Mouse (Mus musculus): ENCODE results near the gene Hist1h2ah.
A peak's percentile ranks its signal among the peaks of the same experiment; 100 is the strongest.
"Not testable (repeated sequence)": the region's sequence is repeated elsewhere in the genome, so short reads cannot be mapped to it uniquely, and the experiment has no call there.

DNA sequence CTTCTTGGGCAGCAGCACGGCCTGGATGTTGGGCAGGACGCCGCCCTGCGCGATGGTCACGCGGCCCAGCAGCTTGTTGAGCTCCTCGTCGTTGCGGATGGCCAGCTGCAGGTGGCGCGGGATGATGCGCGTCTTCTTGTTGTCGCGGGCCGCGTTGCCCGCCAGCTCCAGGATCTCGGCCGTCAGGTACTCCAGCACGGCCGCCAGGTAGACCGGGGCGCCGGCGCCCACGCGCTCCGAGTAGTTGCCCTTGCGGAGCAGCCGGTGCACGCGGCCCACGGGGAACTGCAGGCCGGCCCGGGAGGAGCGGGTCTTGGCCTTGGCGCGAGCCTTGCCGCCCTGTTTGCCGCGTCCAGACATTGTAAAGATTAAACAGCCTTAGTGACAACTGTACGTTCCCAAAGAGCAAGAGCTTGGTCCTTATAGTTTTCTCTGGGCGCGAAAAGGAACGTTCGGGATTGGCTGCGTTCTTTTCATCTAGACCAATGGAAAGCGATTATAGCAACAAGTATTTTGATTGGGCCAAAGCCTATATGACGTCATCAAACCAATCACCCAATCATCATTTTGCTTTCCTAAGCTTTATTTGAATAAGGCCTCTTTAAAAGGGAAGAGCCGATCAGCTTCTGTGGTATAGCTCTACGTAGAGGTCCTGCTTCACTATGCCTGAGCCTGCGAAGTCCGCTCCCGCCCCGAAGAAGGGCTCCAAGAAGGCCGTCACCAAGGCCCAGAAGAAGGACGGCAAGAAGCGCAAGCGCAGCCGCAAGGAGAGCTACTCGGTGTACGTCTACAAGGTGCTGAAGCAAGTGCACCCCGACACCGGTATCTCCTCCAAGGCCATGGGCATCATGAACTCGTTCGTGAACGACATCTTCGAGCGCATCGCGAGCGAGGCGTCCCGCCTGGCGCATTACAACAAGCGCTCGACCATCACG is 7.5 kb upstream of the Hist1h2ah start, which contains the start of the genes Hist1h2ag and Hist1h2bj:
- not testable (repeated sequence) for TF ChIP-seq USF1 (IDR thresholded peaks at IDR 0.05; ENCODE audit: low read depth); TCF12 (IDR thresholded peaks at IDR 0.05; ENCODE audit: insufficient read depth, poor library complexity, severe bottlenecking); CEBPB (IDR thresholded peaks at IDR 0.05; ENCODE audit: insufficient read depth, poor library complexity, severe bottlenecking); MYOD1 (IDR thresholded peaks at IDR 0.05; ENCODE audit: control insufficient read depth in 1 of 3, insufficient read length in 2 of 3, low read depth in 2 of 3); MYOG (IDR thresholded peaks at IDR 0.05; ENCODE audit: control insufficient read depth in 1 of 3, insufficient read depth in 1 of 3, insufficient read length in 2 of 3, low read depth in 2 of 3); MAX (IDR thresholded peaks at IDR 0.05; ENCODE audit: low read depth); TCF3 (IDR thresholded peaks at IDR 0.05; ENCODE audit: insufficient read length, low read depth); REST (IDR thresholded peaks at IDR 0.05; ENCODE audit: insufficient read depth, insufficient read length)
- TF ChIP-seq POLR2A (IDR thresholded peaks at IDR 0.05; ENCODE audit: insufficient read length, low read depth) = peak; percentile 85
- peak; percentile 95 for TF ChIP-seq E2F4 (IDR thresholded peaks at IDR 0.05; ENCODE audit: insufficient read depth)
- TF ChIP-seq POLR2AphosphoS2 (IDR thresholded peaks at IDR 0.05; ENCODE audit: insufficient read length, low read depth) = peak; percentile 86
